Mouse (Mus musculus) liver, adult 2 months (tissue): ENCODE results near the gene Iqcn. TPM values are rescaled to one million over a fixed set of nuclear protein-coding genes. Genes with fewer than 3 reads are reported as not detected.

ENCODE experiments used
- DNase-seq: peaks from one replicate; pipeline ENCODE4 v3.0.0-alpha.2; 2011; ENCODE audit warnings: low read depth, low spot score; ENCODE audit errors: extremely low read depth
- H3K27ac ChIP-seq: fragments of 200-500 bp; replicated peaks from 2 replicates; pipeline ENCODE4 v1.5.1; 2012; ENCODE audit warnings: low read depth, mild to moderate bottlenecking, control low read depth, inconsistent platforms, low read length; ENCODE audit not compliant: insufficient read depth
- H3K27me3 ChIP-seq: fragments of 200-500 bp; 2 replicates; pipeline ENCODE4 v1.6.1; 2012; ENCODE audit warnings: mild to moderate bottlenecking, moderate library complexity, low read length, inconsistent platforms; ENCODE audit not compliant: control insufficient read depth, insufficient read depth
- H3K36me3 ChIP-seq: fragments of 200-500 bp; 2 replicates; pipeline ENCODE4 v1.6.1; 2012; ENCODE audit warnings: low read length, inconsistent platforms; ENCODE audit not compliant: control insufficient read depth, insufficient read depth
- H3K4me1 ChIP-seq: fragments of 200-500 bp; 2 replicates; pipeline ENCODE4 v1.6.1; 2011; ENCODE audit warnings: low read length; ENCODE audit not compliant: control insufficient read depth, insufficient read depth
- H3K4me3 ChIP-seq: fragments of 200-500 bp; 2 replicates; pipeline ENCODE4 v1.5.1; 2011; ENCODE audit warnings: low read depth, mild to moderate bottlenecking, control low read depth, low read length, moderate library complexity; ENCODE audit not compliant: insufficient read depth
- H3K79me2 ChIP-seq: fragments of 200-500 bp; 2 replicates; pipeline ENCODE4 v1.6.1; 2012; ENCODE audit warnings: inconsistent platforms, mild to moderate bottlenecking, low read length, moderate library complexity; ENCODE audit not compliant: control insufficient read depth, insufficient read depth
- H3K9ac ChIP-seq: fragments of 200-500 bp; 2 replicates; pipeline ENCODE4 v1.6.1; 2012; ENCODE audit warnings: low read depth, mild to moderate bottlenecking, control low read depth, inconsistent platforms, low read length
- CTCF ChIP-seq: fragments of 200-500 bp; IDR thresholded peaks from 2 replicates; pipeline ENCODE4 v1.5.1; 2011; ENCODE audit warnings: low read depth, low read length, control low read depth
- POLR2A ChIP-seq: fragments of 200-500 bp; IDR thresholded peaks from 2 replicates; pipeline ENCODE4 v1.6.1; 2011; ENCODE audit warnings: low read length, control low read depth; ENCODE audit not compliant: insufficient read depth; ENCODE audit errors: extremely low read depth
- WGBS: fragments of 180-500 bp; shearing (Covaris S2); methylation state at CpG from one replicate; pipeline ENCODE4 v1.1.7; 2018; 5-methylcytosine and 5-hydroxymethylcytosine counted together
- polyA plus RNA-seq: library from polyadenylated mRNA; depleted of rRNA; stranded (reverse); fragments of >200 nt; gene quantifications from 2 replicates; pipeline ENCODE4 v1.2.3, GENCODE M21; 2012
- total RNA-seq: library from RNA; depleted of rRNA; stranded (reverse); fragments of >200 nt; gene quantifications from 2 replicates; pipeline ENCODE4 v1.2.3, GENCODE M21; 2014

Gene Iqcn
- total and polyA plus RNA-seq, 2 experiments: not detected

DNA sequence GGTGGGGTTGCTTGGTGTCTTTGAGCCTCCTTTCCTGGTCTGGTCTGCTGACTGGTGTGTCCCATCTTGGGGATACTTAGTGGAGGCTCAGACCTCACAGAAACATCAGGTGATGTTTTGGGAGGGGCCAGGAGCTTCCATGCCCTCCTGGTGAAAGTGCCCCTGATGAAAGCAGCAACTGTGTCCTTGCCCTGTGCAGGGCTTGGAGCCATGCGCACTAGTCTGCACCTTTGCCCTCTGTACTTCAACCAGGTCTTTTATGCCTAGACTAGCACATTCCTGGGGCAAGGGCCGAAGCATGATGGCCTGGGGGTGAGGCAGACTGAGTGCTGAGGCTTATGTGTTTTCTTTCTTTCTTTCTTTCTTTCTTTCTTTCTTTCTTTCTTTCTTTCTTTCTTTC lies 37.7 kb upstream of the Iqcn start:
- peak; percentile 97 for DNase-seq
- TF ChIP-seq CTCF (no peak), POLR2A (0 out of 2 replicates have a peak, but pooled peaks have one; percentile 8)
- Histone ChIP-seq H3K4me3 (no peak overlapping the region), H3K4me1 (peaks cover 11% of the 10 kb centered on the region), H3K36me3 (no peaks in the 10 kb centered on the region), H3K9ac (no peak overlapping the region), H3K27me3 (no peaks in the 10 kb centered on the region), H3K27ac (peak overlapping the region; percentile 89), H3K79me2 (no peaks in the 10 kb centered on the region)
- 12% methylated on average over 2 of the region's 2 CpGs for WGBS

DNA sequence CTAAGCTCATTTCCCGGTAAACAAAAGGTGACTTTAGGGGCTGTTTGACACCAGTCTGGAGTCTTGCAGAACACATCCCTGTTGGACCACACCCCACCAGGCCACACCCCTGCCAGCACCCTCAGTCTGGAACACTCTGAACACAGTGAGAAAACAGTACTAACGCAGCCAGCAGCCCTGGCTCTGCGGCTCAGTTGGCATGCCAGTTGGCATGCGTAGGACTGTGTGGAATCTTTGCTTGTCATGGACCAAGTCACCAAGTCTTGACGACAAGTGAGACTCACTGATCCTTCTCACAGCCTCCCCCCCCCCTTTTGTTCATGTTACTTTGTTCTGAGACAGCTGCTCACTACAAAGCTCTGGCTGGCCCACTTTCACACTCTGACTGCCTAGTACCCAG lies 36.2 kb upstream of the Iqcn start:
- TF ChIP-seq POLR2A: no peak
- TF ChIP-seq CTCF: no peak
- Histone ChIP-seq H3K4me3 (no peak overlapping the region), H3K36me3 (no peaks in the 10 kb centered on the region), H3K27me3 (no peaks in the 10 kb centered on the region), H3K79me2 (no peaks in the 10 kb centered on the region), H3K9ac (no peak overlapping the region), H3K4me1 (peaks cover 11% of the 10 kb centered on the region), H3K27ac (peak overlapping the region; percentile 83)
- peak; percentile 94 for DNase-seq
- 26% methylated on average over 5 of the region's 5 CpGs for WGBS

DNA sequence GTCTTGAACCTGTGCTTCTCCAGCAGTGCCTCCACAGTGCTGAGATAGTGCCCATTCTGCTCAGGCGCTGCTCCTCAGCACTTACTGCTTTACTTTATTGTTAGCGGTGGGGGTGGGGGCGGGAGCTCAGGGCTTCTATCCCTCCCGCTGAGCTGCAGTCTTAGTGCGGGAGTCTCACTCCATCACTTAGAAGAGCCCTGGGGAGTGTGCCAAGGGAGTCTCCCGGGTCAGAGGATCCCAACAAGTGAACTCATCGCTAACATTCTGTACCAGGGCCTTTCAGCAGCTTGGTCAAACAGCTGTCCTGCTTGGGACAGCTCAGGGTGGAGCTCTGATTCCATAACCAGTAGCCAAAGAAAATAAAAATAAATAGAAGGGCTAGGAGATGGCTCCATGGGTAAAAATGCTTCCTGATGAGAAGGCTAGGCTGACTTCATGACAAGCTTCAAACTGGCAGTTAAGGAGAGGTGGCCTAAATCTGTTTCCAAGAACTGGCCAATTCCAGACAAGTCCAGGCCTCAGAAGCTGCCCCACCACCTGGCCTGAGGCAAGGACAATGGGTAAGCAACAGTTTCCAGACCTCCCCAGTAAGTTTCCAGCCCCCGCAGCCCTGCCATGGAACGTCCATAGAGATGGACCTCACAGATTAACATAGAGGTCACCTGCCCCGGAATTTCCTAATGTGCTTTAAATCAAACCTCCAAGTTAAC lies 31.5 kb upstream of the Iqcn start:
- 82% methylated on average over 10 of the region's 10 CpGs for WGBS
- TF ChIP-seq POLR2A (no peak), CTCF (no peak)
- Histone ChIP-seq H3K4me3 (no peak overlapping the region), H3K27me3 (no peaks in the 10 kb centered on the region), H3K79me2 (no peaks in the 10 kb centered on the region), H3K9ac (no peak overlapping the region), H3K27ac (no peak overlapping the region), H3K4me1 (peaks cover 8% of the 10 kb centered on the region), H3K36me3 (no peaks in the 10 kb centered on the region)
- DNase-seq: no peak

DNA sequence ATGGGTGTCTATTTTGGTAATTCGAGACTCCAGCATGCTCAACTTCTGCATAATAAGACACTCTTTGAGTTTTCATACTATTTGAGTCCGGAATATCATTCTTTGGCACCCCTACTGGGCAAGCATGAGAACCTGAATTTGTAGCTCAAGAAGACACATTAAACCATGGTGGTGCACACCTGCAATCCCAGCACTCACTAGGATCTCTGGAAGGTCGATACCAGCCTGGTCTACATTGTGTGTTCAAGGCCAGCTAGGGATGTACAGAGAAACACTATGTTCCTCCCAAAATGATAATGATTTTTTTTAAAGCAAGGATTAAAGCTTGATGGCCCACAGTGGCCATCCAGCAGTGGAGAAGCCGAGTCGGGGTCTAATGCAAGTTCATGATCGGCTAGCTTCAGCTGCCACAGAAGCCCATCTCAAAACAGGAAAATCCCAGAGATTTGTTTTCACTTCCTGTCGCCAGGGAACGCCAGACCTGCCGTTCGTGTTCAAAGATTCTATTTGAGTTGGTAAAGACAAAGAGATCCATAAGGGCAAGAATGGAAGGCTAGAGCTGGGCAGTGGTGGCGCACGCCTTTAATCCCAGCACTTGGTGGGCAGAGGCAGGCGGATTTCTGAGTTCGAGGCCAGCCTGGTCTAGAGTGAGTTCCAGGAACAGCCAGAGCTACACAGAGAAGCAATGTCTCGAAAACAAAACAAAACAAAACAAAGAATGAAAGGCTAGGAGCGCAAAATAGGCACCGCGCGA lies 30.8 kb upstream of the Iqcn start:
- Histone ChIP-seq H3K4me1 (peaks cover 7% of the 10 kb centered on the region), H3K36me3 (no peaks in the 10 kb centered on the region), H3K79me2 (no peaks in the 10 kb centered on the region), H3K9ac (peak overlapping the region; percentile 54), H3K4me3 (peak overlapping the region; percentile 30), H3K27ac (peak overlapping the region; percentile 77), H3K27me3 (no peaks in the 10 kb centered on the region)
- WGBS: 27% methylated on average over 19 of the region's 19 CpGs
- DNase-seq: no peak
- TF ChIP-seq CTCF (no peak), POLR2A (no peak)

DNA sequence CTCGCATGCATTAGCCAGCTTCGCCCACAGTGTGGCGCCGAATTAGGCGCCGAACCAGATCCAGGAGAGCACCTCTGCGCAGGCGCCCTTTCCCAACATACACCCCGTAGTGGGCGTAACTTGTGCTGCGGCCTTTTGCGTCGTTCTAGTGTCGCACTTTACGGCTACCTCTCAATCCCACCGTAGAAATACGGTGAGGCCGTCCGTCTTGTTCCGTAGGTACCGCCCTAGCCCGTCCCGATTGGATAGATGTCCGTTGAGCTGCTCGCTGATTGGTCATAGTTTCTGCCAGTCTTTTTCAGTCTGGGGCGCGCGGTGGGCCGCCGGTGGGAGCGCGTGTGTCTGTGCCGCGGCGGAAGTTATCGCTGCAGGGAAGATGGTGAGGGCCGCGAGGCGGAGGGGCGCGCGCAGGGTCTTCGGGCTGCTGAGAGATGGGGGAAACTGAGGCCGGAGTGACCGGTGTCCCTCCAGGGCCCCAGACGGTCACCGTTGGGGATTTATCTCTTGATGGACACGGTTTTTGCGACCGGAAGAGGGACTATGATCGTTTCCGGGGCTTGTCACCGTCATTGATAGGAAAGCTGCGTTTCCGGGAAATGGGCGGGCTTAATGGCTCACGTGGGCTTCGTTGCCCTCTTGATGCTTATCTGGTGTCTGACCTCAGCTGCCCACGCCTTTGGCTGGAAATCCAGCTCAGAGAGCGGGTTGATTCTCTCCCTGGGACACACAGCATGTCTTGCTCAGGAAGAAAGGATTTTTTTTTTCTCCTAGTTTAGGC lies 30.0 kb upstream of the Iqcn start, which contains the start of gene Lsm4:
Gene Lsm4 (plus strand): TSS at position 170 of the 778 bp plus-strand sequence.
- DNase-seq: peak; percentile 98
- WGBS: under 1% methylated on average over 60 of the region's 60 CpGs
- Histone ChIP-seq H3K9ac (peak within 1 kb of the TSS; percentile 79), H3K36me3 (no peaks in the 10 kb centered on the region), H3K27me3 (no peaks in the 10 kb centered on the region), H3K79me2 (no peaks in the 10 kb centered on the region), H3K27ac (peak within 1 kb of the TSS; percentile 92), H3K4me3 (peak within 1 kb of the TSS; percentile 66), H3K4me1 (peaks cover 7% of the 10 kb centered on the region)
- TF ChIP-seq CTCF (peak; percentile 93), POLR2A (0 out of 2 replicates have a peak, but pooled peaks have one; percentile 37)
